Mouse (Mus musculus) heart, embryonic 14.5 days (tissue): ENCODE results near the gene Dnajb2. TPM values are rescaled to one million over a fixed set of nuclear protein-coding genes. Genes with fewer than 3 reads are reported as not detected.

ENCODE experiments used
- ATAC-seq: fragments of 200-750 bp; cut with Nextera tagmentation; 2 replicates; pipeline ENCODE4 v1.8.0; 2017; ENCODE audit warnings: low read depth, moderate TSS enrichment; ENCODE audit not compliant: insufficient number of reproducible peaks, insufficient read depth, low FRiP score
- H3K27ac ChIP-seq, 2 experiments: fragments of 200-500 bp in 1 of 2; fragments of 300-500 bp in 1 of 2; sonication (generic) in 1 of 2; replicated peaks in 1 of 2; 2 replicates each; pipeline ENCODE4 v1.5.1; 2012 to 2014; ENCODE audit warnings: low read depth in 2 of 2, low read length in 2 of 2, control low read depth in 1 of 2, mild to moderate bottlenecking in 1 of 2, mixed read lengths in 1 of 2; ENCODE audit not compliant: control insufficient read depth in 1 of 2, insufficient read depth in 1 of 2
- H3K27me3 ChIP-seq: fragments of 300-500 bp; sonication (generic); 2 replicates; pipeline ENCODE4 v1.6.1; 2014; ENCODE audit warnings: mild to moderate bottlenecking, low read length, control low read depth; ENCODE audit not compliant: control insufficient read depth, insufficient read depth
- H3K36me3 ChIP-seq: fragments of 300-500 bp; sonication (generic); 2 replicates; pipeline ENCODE4 v1.6.1; 2014; ENCODE audit warnings: mild to moderate bottlenecking, control low read depth, low read length, mixed read lengths; ENCODE audit not compliant: control insufficient read depth, insufficient read depth
- H3K4me1 ChIP-seq, 2 experiments: fragments of 200-500 bp in 1 of 2; fragments of 300-500 bp in 1 of 2; sonication (generic) in 1 of 2; 2 replicates each; pipeline ENCODE4 v1.6.1; 2012 to 2014; ENCODE audit warnings: low read length in 2 of 2, control low read depth in 1 of 2, mixed read lengths in 1 of 2; ENCODE audit not compliant: control insufficient read depth in 2 of 2, insufficient read depth in 2 of 2
- H3K4me2 ChIP-seq: fragments of 300-500 bp; sonication (generic); 2 replicates; pipeline ENCODE4 v1.6.1; 2014; ENCODE audit warnings: mild to moderate bottlenecking, low read length
- H3K4me3 ChIP-seq, 2 experiments: fragments of 200-500 bp in 1 of 2; fragments of 300-500 bp in 1 of 2; sonication (generic) in 1 of 2; 2 replicates each; pipeline ENCODE4 v1.5.1; 2012 to 2014; ENCODE audit warnings: low read length in 2 of 2, mild to moderate bottlenecking in 2 of 2, control low read depth in 1 of 2, low read depth in 1 of 2, moderate library complexity in 1 of 2; ENCODE audit not compliant: control insufficient read depth in 1 of 2, insufficient read depth in 1 of 2
- H3K9ac ChIP-seq: fragments of 300-500 bp; sonication (generic); 2 replicates; pipeline ENCODE4 v1.6.1; 2014; ENCODE audit warnings: mild to moderate bottlenecking, low read length
- H3K9me3 ChIP-seq: fragments of 300-500 bp; sonication (generic); 2 replicates; pipeline ENCODE4 v1.6.1; 2016; ENCODE audit warnings: low read length, control low read depth; ENCODE audit not compliant: control insufficient read depth
- WGBS: fragments of 180-500 bp; shearing (Covaris S2); extraction: QIAGEN DNeasy Blood & Tissue Kit; methylation state at CpG from one replicate; pipeline ENCODE4 v1.1.7; 2014; 5-methylcytosine and 5-hydroxymethylcytosine counted together
- polyA plus RNA-seq: library from polyadenylated mRNA; unstranded; fragments of >200 nt; fragmentation: Nextera tagmentation; extraction: Ambion mirVana; gene quantifications from 2 replicates; pipeline ENCODE4 v1.2.1, GENCODE M21; 2014

Dnajb2 gene
- polyA plus RNA-seq, 1 experiment from 2014 or later: 16.9 TPM

- no peaks in the 10 kb centered on the region for H3K27me3 ChIP-seq
- ATAC-seq: no peak
- H3K9me3 ChIP-seq: no peaks in the 10 kb centered on the region
- no peak overlapping the region for H3K27ac ChIP-seq
- H3K36me3 ChIP-seq: peaks cover 38% of the 10 kb centered on the region
- H3K4me3 ChIP-seq: no peak overlapping the region
- H3K4me1 ChIP-seq: no peaks in the 10 kb centered on the region
- WGBS: 76% methylated on average over 1 of the region's 1 CpGs
- no peak overlapping the region for H3K4me2 ChIP-seq
- H3K9ac ChIP-seq: no peak overlapping the region
Measured at GRCm38 (mm10) chr1:75201236-75201635, 35.0 kb upstream of the Dnajb2 start.

- Histone ChIP-seq H3K4me1 (peaks cover 10 to 16% of the 10 kb centered on the region in 2 experiments; a peak in 3 of 4 replicates), H3K27me3 (peaks cover 6% of the 10 kb centered on the region; the same call in 1 of the 2 replicates), H3K27ac (no peak overlapping the region), H3K4me3 (peak overlapping the region; percentile 36 to 61), H3K36me3 (peaks cover 25% of the 10 kb centered on the region), H3K9ac (peak overlapping the region; percentile 67), H3K4me2 (peak overlapping the region; percentile 93), H3K9me3 (no peaks in the 10 kb centered on the region)
- ATAC-seq: no peak
- 12% methylated on average over 34 of the region's 34 CpGs for WGBS
Measured at GRCm38 (mm10) chr1:75208967-75209678, 27.1 kb upstream of the Dnajb2 start.

- H3K27ac ChIP-seq: peak within 1 kb of the TSS in 1 of 2 experiments; percentile 15; a peak in 2 of 4 replicates
- peaks cover 10 to 16% of the 10 kb centered on the region in 2 experiments; a peak in 3 of 4 replicates for H3K4me1 ChIP-seq
- peak within 1 kb of the TSS; percentile 71 to 97 for H3K4me3 ChIP-seq
- no peaks in the 10 kb centered on the region for H3K9me3 ChIP-seq
- peaks cover 38% of the 10 kb centered on the region for H3K36me3 ChIP-seq
- peak within 1 kb of the TSS; percentile 97 for H3K9ac ChIP-seq
- H3K27me3 ChIP-seq: peaks cover 6% of the 10 kb centered on the region; the same call in 1 of the 2 replicates
- peak within 1 kb of the TSS; percentile 93 for H3K4me2 ChIP-seq
- 5% methylated on average over 42 of the region's 42 CpGs for WGBS
- peak; percentile 91 for ATAC-seq
Measured at GRCm38 (mm10) chr1:75210136-75211087, 25.8 kb upstream of the Dnajb2 start, which contains the start of the genes Glb1l and Stk16. Gene Glb1l, minus strand, starts transcription at chr1:75210813. Gene Stk16, plus strand, starts transcription at chr1:75210838.

DNA sequence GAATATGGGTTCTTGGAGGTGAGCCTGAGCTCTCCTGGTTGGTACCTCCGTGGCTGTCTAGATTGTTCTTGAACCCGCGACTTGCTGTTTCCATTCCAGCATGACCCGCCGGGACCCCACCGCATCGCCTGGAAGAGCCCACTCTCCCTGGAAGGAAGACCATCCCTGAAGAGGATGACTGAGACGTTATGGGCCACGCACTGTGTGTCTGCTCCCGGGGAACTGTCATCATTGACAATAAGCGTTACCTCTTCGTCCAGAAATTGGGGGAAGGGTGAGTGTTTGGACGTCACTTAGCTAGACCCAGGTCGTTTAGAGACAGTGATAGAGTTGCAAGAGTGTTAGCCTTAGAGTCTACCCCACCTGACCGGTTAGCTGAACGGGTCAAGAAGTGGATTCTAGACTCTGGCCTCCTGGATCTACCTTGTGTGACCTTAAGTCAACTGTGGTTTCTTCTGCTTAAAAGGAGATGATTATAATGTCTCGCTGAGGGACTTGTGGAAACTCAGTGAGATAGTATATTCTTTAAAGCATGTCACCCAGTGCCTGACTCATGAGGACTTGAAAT, 25.0 kb upstream of the Dnajb2 start:
- peaks cover 45% of the 10 kb centered on the region for H3K36me3 ChIP-seq
- no peak for ATAC-seq
- peak overlapping the region; percentile 93 for H3K4me2 ChIP-seq
- H3K4me3 ChIP-seq: peak overlapping the region; percentile 71 to 97
- peak overlapping the region; percentile 97 for H3K9ac ChIP-seq
- peaks cover 6% of the 10 kb centered on the region; the same call in 1 of the 2 replicates for H3K27me3 ChIP-seq
- H3K27ac ChIP-seq: peak overlapping the region in 1 of 2 experiments; percentile 15; a peak in 2 of 4 replicates
- H3K9me3 ChIP-seq: no peaks in the 10 kb centered on the region
- H3K4me1 ChIP-seq: peaks cover 10 to 16% of the 10 kb centered on the region in 2 experiments; a peak in 3 of 4 replicates
- WGBS: 10% methylated on average over 17 of the region's 17 CpGs

DNA sequence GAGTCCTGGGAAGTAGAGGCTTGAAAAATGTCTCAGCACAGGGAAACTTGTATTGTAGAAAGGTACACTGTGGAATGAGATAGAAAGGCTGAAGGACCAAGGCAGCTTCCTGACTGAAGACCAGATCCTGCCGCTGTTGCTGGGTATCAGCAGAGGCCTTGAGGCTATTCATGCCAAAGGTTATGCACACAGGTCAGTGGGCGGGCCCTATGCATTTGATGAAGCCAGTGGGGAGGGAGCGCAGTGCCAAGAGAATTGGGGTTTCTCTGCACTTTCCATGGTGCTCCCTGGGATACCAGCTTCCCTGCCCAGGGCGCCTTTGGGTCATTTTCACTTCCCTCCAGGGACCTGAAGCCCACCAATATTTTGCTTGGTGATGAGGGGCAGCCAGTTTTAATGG, 23.7 kb upstream of the Dnajb2 start:
- no peak overlapping the region for H3K27ac ChIP-seq
- WGBS: 86% methylated on average over 4 of the region's 4 CpGs
- H3K4me1 ChIP-seq: peaks cover 10 to 16% of the 10 kb centered on the region in 2 experiments; a peak in 3 of 4 replicates
- no peak overlapping the region for H3K4me2 ChIP-seq
- H3K9ac ChIP-seq: no peak overlapping the region
- H3K9me3 ChIP-seq: no peaks in the 10 kb centered on the region
- H3K27me3 ChIP-seq: peaks cover 9% of the 10 kb centered on the region
- no peak overlapping the region for H3K4me3 ChIP-seq
- ATAC-seq: no peak
- peaks cover 47% of the 10 kb centered on the region for H3K36me3 ChIP-seq

GRCm38 (mm10) chr1:75213096-75213495, 23.1 kb upstream of the Dnajb2 start:
- H3K36me3 ChIP-seq: peaks cover 47% of the 10 kb centered on the region
- no peak overlapping the region for H3K4me2 ChIP-seq
- 79% methylated on average over 7 of the region's 7 CpGs for WGBS
- H3K27ac ChIP-seq: no peak overlapping the region
- H3K9me3 ChIP-seq: no peaks in the 10 kb centered on the region
- ATAC-seq: no peak
- peaks cover 10 to 16% of the 10 kb centered on the region in 2 experiments; a peak in 3 of 4 replicates for H3K4me1 ChIP-seq
- peaks cover 9% of the 10 kb centered on the region for H3K27me3 ChIP-seq
- no peak overlapping the region for H3K4me3 ChIP-seq
- no peak overlapping the region for H3K9ac ChIP-seq

GRCm38 (mm10) chr1:75214442-75214841, 21.8 kb upstream of the Dnajb2 start:
- no peaks in the 10 kb centered on the region for H3K9me3 ChIP-seq
- H3K4me2 ChIP-seq: no peak overlapping the region
- ATAC-seq: no peak
- 80% methylated on average over 2 of the region's 2 CpGs for WGBS
- no peak overlapping the region for H3K4me3 ChIP-seq
- H3K9ac ChIP-seq: no peak overlapping the region
- H3K4me1 ChIP-seq: peaks cover 8 to 21% of the 10 kb centered on the region in 2 experiments
- H3K27ac ChIP-seq: no peak overlapping the region
- peaks cover 14% of the 10 kb centered on the region for H3K27me3 ChIP-seq
- H3K36me3 ChIP-seq: peaks cover 47% of the 10 kb centered on the region
